Comparison of ENCODE assay signal across 8 mouse cellular contexts in genomic region chr8:128358756-128359520, GRCm38 (mm10). TPM values are rescaled to one million over a fixed set of nuclear protein-coding genes. Genes with fewer than 3 reads are reported as not detected.
DNase-seq lines count a peak whose midpoint lies in the region; ATAC-seq and TF ChIP-seq lines count a peak whose summit lies in the region.

No protein-coding gene starts in this region.

- peak overlapping the region; percentile 99 for H3K4me2 ChIP-seq in hindbrain, embryonic 11.5 days (replicated peaks; ENCODE audit: low read depth, low read length)
- H3K4me2 ChIP-seq in lung, embryonic 15.5 days = peak overlapping the region; percentile 99

- under 1% methylated on average over 41 of the region's 41 CpGs for WGBS in hindbrain, embryonic 11.5 days
- WGBS in lung, embryonic 15.5 days = under 1% methylated on average over 41 of the region's 41 CpGs

- TF ChIP-seq CTCF in brain, embryonic 14.5 days (IDR thresholded peaks at IDR 0.05; ENCODE audit: borderline replicate concordance, extremely low read depth, insufficient read depth, insufficient read length) = no peak

- no peak for TF ChIP-seq POLR2A in brain, embryonic 14.5 days (IDR thresholded peaks at IDR 0.05; ENCODE audit: borderline replicate concordance, extremely low read depth, insufficient read depth, insufficient read length, poor library complexity, severe bottlenecking)

- peak overlapping the region; percentile 78 for H3K9ac ChIP-seq in hindbrain, embryonic 11.5 days (ENCODE audit: low read depth, low read length)
- peak overlapping the region; percentile 89 for H3K9ac ChIP-seq in lung, embryonic 15.5 days

- ATAC-seq in hindbrain, embryonic 11.5 days (ENCODE audit: low FRiP score) = peak; percentile 26; the same call in 1 of the 2 replicates
- ATAC-seq in lung, embryonic 15.5 days (ENCODE audit: borderline replicate concordance, extremely low read depth, low FRiP score, low TSS enrichment) = peak; percentile 36

- no peaks in the 10 kb centered on the region for H3K9me3 ChIP-seq in hindbrain, embryonic 11.5 days (ENCODE audit: control insufficient read depth, low read length)
- H3K9me3 ChIP-seq in lung, embryonic 15.5 days = no peaks in the 10 kb centered on the region

- peak overlapping the region; percentile 51 for H3K27ac ChIP-seq in hindbrain, embryonic 11.5 days (ENCODE audit: low read depth, low read length)
- H3K27ac ChIP-seq in lung, embryonic 15.5 days = peak overlapping the region; percentile 96

- DNase-seq in ES-CJ7 (ENCODE audit: low read depth, low spot score) = peak; percentile 66
- peak; percentile 89 for DNase-seq in brain, embryonic 14.5 days (ENCODE audit: low read depth)
- DNase-seq in frontal cortex, postnatal 14 days (ENCODE audit: low spot score in 2 of 2) = peak; percentile 39 to 54
- DNase-seq in hindbrain, embryonic 11.5 days (ENCODE audit: low spot score) = peak; percentile 75
- peak; percentile 62 for DNase-seq in layer of hippocampus, adult 9-11 months
- DNase-seq in ovary, postnatal 14 days (ENCODE audit: low spot score) = peak; percentile 42
- peak; percentile 65 to 69 for DNase-seq in urinary bladder, postnatal 4 days (ENCODE audit: low spot score in 2 of 2)

- no peaks in the 10 kb centered on the region for H3K27me3 ChIP-seq in hindbrain, embryonic 11.5 days (ENCODE audit: control insufficient read depth, insufficient read depth, low read length)
- H3K27me3 ChIP-seq in lung, embryonic 15.5 days = no peaks in the 10 kb centered on the region

- peaks cover 7% of the 10 kb centered on the region; the same call in 1 of the 2 replicates for H3K4me1 ChIP-seq in hindbrain, embryonic 11.5 days (replicated peaks; ENCODE audit: control insufficient read depth, insufficient read depth, low read length)
- H3K4me1 ChIP-seq in lung, embryonic 15.5 days = peaks cover 42% of the 10 kb centered on the region

- H3K4me3 ChIP-seq in hindbrain, embryonic 11.5 days (ENCODE audit: low read depth, low read length) = peak overlapping the region; percentile 64
- peak overlapping the region; percentile 76 for H3K4me3 ChIP-seq in lung, embryonic 15.5 days

- no peaks in the 10 kb centered on the region for H3K36me3 ChIP-seq in hindbrain, embryonic 11.5 days (ENCODE audit: control insufficient read depth, insufficient read depth, low read length)
- no peaks in the 10 kb centered on the region for H3K36me3 ChIP-seq in lung, embryonic 15.5 days

RNA-seq across cellular contexts. Expression of gene Nrp1, which starts 0.5 kb away (rescaled TPM):
- 30.7 and 36.2 TPM in 2 replicates for polyA plus RNA-seq in brain, embryonic 14.5 days (2012; rRNA removed)
- polyA plus RNA-seq in hindbrain, embryonic 11.5 days (2014; fragmentation: Nextera tagmentation; extraction: Ambion mirVana) = 29.1 and 34.3 TPM in 2 replicates
- 120 and 133 TPM in 2 replicates for polyA plus RNA-seq in lung, embryonic 15.5 days (2015; fragmentation: Nextera tagmentation; extraction: Ambion mirVana)

Comparison
In these comparisons a context has a peak if more than half of its experiments do, and no peak if none do; other contexts are left out.
1. Peak in every context shown above with its lines: DNase-seq, ATAC-seq, H3K4me3 ChIP-seq and H3K27ac ChIP-seq.